Mouse (Mus musculus) neural tube, embryonic 14.5 days (tissue): Measurements from ENCODE around the gene Fcgr1. TPM values are rescaled to one million over a fixed set of nuclear protein-coding genes. Genes with fewer than 3 reads are reported as not detected.
"Not testable (repeated sequence)": the region's sequence is repeated elsewhere in the genome, so short reads cannot be mapped to it uniquely, and the experiment has no call there.

Experiments
- ATAC-seq: fragments of 200-750 bp; cut with Nextera tagmentation; 2 replicates; pipeline ENCODE4 v1.8.0; 2017; ENCODE audit warnings: low read depth, mild to moderate bottlenecking, moderate TSS enrichment, moderate library complexity
- H3K27ac ChIP-seq: fragments of 300-500 bp; sonication (generic); 2 replicates; pipeline ENCODE4 v1.5.1; 2014; ENCODE audit warnings: low read depth, mild to moderate bottlenecking, control low read depth, low read length, moderate library complexity, mixed read lengths
- H3K27me3 ChIP-seq: fragments of 300-500 bp; sonication (generic); 2 replicates; pipeline ENCODE4 v1.6.1; 2014; ENCODE audit warnings: low read length; ENCODE audit not compliant: control insufficient read depth, insufficient read depth
- H3K36me3 ChIP-seq: fragments of 300-500 bp; sonication (generic); 2 replicates; pipeline ENCODE4 v1.6.1; 2014; ENCODE audit warnings: low read length, mixed read lengths; ENCODE audit not compliant: control insufficient read depth, insufficient read depth
- H3K4me1 ChIP-seq: fragments of 300-500 bp; sonication (generic); 2 replicates; pipeline ENCODE4 v1.6.1; 2014; ENCODE audit warnings: low read length; ENCODE audit not compliant: control insufficient read depth, insufficient read depth
- H3K4me2 ChIP-seq: fragments of 300-500 bp; sonication (generic); 2 replicates; pipeline ENCODE4 v1.6.1; 2014; ENCODE audit warnings: mild to moderate bottlenecking, low read depth, low read length, control low read depth
- H3K4me3 ChIP-seq: fragments of 300-500 bp; sonication (generic); 2 replicates; pipeline ENCODE4 v1.5.1; 2014; ENCODE audit warnings: low read depth, low read length, control low read depth, mixed read lengths
- H3K9ac ChIP-seq: fragments of 300-500 bp; sonication (generic); replicated peaks from 2 replicates; pipeline ENCODE4 v1.6.1; 2014; ENCODE audit warnings: low read depth, mild to moderate bottlenecking, control low read depth, low read length, mixed read lengths
- H3K9me3 ChIP-seq: fragments of 300-500 bp; sonication (generic); 2 replicates; pipeline ENCODE4 v1.6.1; 2016; ENCODE audit warnings: low read length; ENCODE audit not compliant: control insufficient read depth
- WGBS: fragments of 180-500 bp; shearing (Covaris S2); extraction: QIAGEN DNeasy Blood & Tissue Kit; methylation state at CpG from one replicate; pipeline ENCODE4 v1.1.7; 2014; 5-methylcytosine and 5-hydroxymethylcytosine counted together
- polyA plus RNA-seq: library from polyadenylated mRNA; unstranded; fragments of >200 nt; fragmentation: Nextera tagmentation; extraction: Ambion mirVana; gene quantifications from 2 replicates; pipeline ENCODE4 v1.2.1, GENCODE M21; 2014

The Fcgr1 gene
- 0.37 and 1.7 TPM in 2 replicates for polyA plus RNA-seq

DNA sequence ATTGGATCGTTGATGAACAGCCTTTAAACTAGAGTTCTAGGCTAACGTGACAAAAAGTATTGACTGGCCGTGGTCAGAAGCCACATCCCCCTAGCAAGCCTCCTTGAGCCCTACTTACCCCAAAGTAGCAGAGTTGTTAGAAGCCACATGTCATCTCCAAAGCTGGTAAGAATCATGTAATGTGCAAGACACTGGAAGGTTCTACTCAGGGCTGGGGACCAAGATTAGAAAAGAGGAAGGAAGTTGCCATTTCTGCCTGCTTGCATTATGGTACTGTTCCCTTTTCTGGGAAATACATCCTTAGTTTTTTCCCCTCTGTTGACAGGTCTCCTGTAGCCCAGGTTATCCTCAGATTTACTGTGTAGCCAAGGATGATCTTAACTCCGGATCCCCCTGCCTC lies at the start of gene Fcgr1:
Gene Fcgr1 (minus strand): TSS at position 183 of the 400 bp plus-strand sequence.
- ATAC-seq, result no peak
- Histone ChIP-seq H3K9ac (no peak within 1 kb of the TSS), H3K4me1 (no peaks in the 10 kb centered on the region), H3K4me2 (no peak within 1 kb of the TSS), H3K27ac (no peak within 1 kb of the TSS), H3K4me3 (no peak within 1 kb of the TSS), H3K36me3 (no peaks in the 10 kb centered on the region), H3K27me3 (no peaks in the 10 kb centered on the region), H3K9me3 (no peaks in the 10 kb centered on the region)
- 81% methylated on average over 4 of the region's 4 CpGs for WGBS

DNA sequence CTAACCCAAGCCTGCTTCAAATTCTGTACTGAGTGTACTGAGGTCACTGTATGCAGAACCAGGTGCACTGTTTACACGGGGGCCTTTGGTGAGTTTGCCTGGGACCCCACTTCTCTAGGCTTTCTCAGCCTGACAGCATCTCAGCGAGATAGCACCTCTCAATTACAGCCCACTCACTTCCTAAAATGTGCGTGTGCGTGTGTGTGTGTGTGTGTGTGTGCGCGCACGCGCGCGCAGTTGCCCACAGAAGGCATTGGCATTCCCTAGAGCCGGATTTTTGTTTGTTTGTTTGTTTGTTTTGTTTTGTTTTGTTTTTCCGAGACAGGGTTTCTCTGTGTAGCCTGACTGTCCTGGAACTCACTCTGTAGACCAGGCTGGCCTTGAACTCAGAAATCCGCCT lies 48.9 kb upstream of the Fcgr1 start:
- WGBS, result 66% methylated on average over 12 of the region's 13 CpGs
- not testable (repeated sequence) for H3K4me1 ChIP-seq, H3K9ac ChIP-seq, H3K27ac ChIP-seq, H3K9me3 ChIP-seq, ATAC-seq, H3K36me3 ChIP-seq, H3K4me3 ChIP-seq, H3K4me2 ChIP-seq
- peaks cover 39% of the 10 kb centered on the region for H3K27me3 ChIP-seq

DNA sequence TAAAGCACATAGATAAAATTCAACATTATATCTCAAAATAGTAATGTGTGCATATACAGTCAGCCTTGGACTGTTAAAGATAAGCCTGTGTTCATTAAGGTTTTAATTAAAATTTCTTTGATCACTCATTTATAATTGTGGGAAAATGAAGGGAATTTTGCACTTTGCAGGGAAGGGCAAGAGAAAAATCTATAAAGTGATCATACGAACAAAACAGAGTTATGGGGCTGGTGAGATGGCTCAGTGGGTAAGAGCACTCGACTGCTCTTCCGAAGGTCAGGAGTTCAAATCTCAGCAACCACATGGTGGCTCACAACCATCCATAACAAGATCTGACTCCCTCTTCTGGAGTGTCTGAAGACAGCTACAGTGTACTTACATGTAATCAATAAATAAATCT lies 48.3 kb upstream of the Fcgr1 start:
- H3K4me1 ChIP-seq, H3K9ac ChIP-seq, ATAC-seq, H3K36me3 ChIP-seq, H3K4me3 ChIP-seq, H3K4me2 ChIP-seq, H3K27ac ChIP-seq, H3K9me3 ChIP-seq: not testable (repeated sequence)
- H3K27me3 ChIP-seq, result peaks cover 45% of the 10 kb centered on the region
- WGBS, result 52% methylated on average over 3 of the region's 3 CpGs

DNA sequence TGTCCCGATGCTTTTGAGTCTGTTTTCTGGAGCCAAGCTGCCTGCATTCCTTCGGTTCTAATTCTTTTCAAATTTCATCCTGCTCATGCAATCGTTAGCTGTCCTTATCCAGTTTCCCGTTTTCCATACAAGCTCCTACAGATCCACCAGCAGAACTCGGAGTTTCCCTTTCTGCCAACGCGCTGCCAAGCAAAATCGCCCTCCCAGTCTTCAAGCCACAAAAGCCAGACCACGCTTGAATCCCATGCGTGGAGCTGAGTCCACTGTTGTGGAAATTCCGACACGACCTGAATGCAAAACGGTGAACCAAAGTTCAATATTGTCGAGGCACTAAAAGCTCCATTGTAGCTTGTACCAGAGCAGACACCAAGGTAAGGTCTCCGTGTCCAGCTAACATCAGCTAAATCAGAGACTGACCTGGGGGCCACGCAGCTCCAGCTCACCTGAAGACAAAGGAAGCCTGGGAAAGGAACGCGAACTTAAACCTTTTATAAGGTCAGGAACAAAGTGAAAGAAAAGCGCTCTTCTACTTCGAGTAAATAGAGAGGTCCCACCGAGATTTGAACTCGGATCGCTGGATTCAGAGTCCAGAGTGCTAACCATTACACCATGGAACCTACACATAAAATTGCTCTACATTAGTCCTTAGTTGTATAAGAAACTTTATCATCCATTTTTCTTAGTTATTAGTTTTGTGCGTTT lies 47.0 kb upstream of the Fcgr1 start:
- H3K27ac ChIP-seq, result no peak overlapping the region
- H3K36me3 ChIP-seq, result no peaks in the 10 kb centered on the region
- no peaks in the 10 kb centered on the region for H3K9me3 ChIP-seq
- no peak overlapping the region for H3K9ac ChIP-seq
- H3K27me3 ChIP-seq, result peaks cover 56% of the 10 kb centered on the region
- no peak overlapping the region for H3K4me2 ChIP-seq
- WGBS, result 5% methylated on average over 24 of the region's 24 CpGs
- no peaks in the 10 kb centered on the region for H3K4me1 ChIP-seq
- no peak overlapping the region for H3K4me3 ChIP-seq
- ATAC-seq, result no peak

DNA sequence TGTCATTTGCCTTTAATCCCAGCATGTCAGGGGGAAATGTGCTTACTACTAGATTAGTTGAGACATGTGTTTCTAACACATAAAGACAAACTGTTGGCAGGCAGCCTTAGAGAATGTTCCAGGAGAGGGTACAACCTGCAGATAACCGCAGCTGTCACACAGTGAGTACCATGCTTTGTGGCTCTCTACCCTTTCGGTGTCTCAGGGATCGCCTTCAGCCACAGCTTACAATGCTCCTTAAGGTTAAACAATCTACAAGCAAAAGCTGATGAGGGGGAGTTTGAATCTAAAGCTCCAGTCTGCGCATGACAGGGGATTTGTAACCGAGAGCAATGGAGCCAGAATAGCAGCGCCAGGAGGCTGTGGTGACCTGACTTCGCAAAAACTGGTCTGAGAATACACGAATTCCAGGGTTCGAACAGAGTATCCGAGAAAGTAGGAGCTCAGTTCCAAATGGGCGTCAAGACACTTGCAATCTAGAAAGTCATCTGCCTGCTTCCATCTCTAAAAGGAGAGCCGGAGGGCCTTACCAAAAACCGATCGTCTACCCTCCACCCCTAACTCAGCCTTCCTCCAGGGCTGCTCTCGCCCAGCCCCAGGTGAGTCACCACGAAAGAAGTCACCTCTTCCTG lies 45.2 kb upstream of the Fcgr1 start:
- Histone ChIP-seq H3K27ac (no peak overlapping the region), H3K27me3 (peaks cover 55% of the 10 kb centered on the region), H3K4me3 (no peak overlapping the region), H3K4me2 (no peak overlapping the region), H3K36me3 (no peaks in the 10 kb centered on the region), H3K4me1 (no peaks in the 10 kb centered on the region), H3K9ac (no peak overlapping the region), H3K9me3 (no peaks in the 10 kb centered on the region)
- WGBS, result 44% methylated on average over 16 of the region's 16 CpGs
- ATAC-seq, result no peak

DNA sequence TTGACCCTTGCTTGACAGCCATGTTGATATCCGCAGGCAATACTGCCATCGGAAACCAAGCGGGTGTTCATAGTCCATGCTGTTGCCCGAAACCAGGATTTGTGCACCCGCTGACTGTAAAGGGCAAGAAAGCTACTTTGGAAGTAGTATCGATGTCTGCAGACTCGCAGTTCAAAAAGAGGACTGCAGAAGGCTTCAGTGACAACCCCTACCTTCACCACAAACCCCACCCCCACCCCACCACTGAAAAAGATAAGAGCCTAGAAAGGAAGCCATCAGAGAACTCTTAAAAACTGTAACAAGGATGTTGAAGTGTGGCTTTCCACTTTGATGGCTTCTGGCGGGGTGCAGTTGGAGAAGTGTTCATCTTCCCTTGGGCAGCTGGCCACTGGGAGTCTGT lies 44.3 kb upstream of the Fcgr1 start:
- WGBS, result 97% methylated on average over 8 of the region's 8 CpGs
- no peak for ATAC-seq

DNA sequence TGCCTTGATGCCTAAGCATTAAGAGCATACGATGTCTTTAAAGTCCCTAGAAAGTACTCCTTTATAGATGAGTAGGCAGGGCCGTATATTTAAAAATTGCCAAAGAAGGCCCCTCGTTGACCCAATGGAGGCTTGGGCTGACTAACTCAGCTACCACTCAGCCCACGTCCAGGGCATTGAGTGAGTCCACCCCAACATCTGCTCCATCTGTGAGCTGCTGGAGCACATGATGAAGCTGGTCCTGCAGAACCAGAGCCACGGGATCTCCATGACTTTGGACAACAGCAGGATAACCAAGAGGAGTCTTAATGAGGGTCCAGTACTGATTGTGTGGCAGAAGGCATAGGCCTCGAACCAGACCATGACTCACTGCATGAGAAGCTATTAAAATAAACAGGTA lies 43.5 kb upstream of the Fcgr1 start:
- H3K9ac ChIP-seq, result no peak overlapping the region
- H3K4me1 ChIP-seq, result no peaks in the 10 kb centered on the region
- H3K9me3 ChIP-seq, result no peaks in the 10 kb centered on the region
- H3K27me3 ChIP-seq, result peaks cover 69% of the 10 kb centered on the region
- WGBS, result 91% methylated on average over 6 of the region's 6 CpGs
- H3K4me3 ChIP-seq, result no peak overlapping the region
- no peaks in the 10 kb centered on the region for H3K36me3 ChIP-seq
- H3K4me2 ChIP-seq, result no peak overlapping the region
- ATAC-seq, result no peak
- H3K27ac ChIP-seq, result no peak overlapping the region

More for the DNA sequence above, 44.3 kb upstream of the Fcgr1 start:
- Histone ChIP-seq H3K4me1 (no peaks in the 10 kb centered on the region), H3K27me3 (peaks cover 63% of the 10 kb centered on the region), H3K36me3 (no peaks in the 10 kb centered on the region), H3K9me3 (no peaks in the 10 kb centered on the region), H3K4me2 (no peak overlapping the region), H3K27ac (no peak overlapping the region), H3K4me3 (no peak overlapping the region), H3K9ac (no peak overlapping the region)

DNA sequence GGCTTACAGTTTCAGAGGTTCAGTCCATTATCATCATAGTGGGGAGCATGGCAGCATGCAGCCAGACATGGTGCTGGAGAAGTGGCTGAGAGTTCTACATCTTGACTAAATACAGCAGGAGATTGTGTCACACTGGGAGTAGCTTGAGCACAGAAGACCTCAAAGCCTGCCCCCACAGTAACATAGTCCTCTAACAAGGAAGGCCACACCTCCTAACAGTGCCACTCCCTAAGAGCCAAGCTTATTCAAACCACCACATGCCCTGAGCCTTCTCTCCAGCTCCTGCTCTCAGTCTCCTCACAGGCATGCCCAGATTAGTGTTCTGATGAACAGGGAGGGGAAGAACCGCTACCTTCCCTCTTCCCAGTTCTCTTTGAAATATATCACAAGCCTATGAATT lies 42.9 kb upstream of the Fcgr1 start:
- no peaks in the 10 kb centered on the region for H3K9me3 ChIP-seq
- H3K27ac ChIP-seq, result no peak overlapping the region
- H3K4me2 ChIP-seq, result no peak overlapping the region
- 86% methylated on average over 1 of the region's 1 CpGs for WGBS
- H3K9ac ChIP-seq, result no peak overlapping the region
- peaks cover 73% of the 10 kb centered on the region for H3K27me3 ChIP-seq
- H3K4me3 ChIP-seq, result no peak overlapping the region
- H3K4me1 ChIP-seq, result no peaks in the 10 kb centered on the region
- H3K36me3 ChIP-seq, result no peaks in the 10 kb centered on the region
- ATAC-seq, result no peak

DNA sequence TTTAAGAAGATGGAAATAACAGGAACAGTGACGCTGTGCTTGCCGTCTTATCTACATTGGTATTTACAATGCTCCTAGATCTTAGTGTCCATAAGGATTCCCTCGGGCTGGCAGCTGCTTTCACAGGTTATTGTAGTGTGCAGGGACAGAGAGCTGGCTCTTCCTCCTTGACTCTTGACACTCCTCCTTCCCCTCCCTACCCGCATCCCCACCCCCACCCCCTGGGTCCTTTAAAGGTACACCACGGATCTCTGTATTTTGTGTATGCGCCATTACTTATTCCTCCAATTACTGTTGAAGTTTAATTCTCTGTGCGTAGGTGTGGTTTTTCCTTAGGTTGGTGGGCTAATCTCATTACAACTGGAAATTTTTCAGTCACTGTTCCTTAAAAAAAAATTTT lies 41.8 kb upstream of the Fcgr1 start:
- WGBS, result 21% methylated on average over 7 of the region's 7 CpGs
- Histone ChIP-seq H3K4me1 (no peaks in the 10 kb centered on the region), H3K36me3 (no peaks in the 10 kb centered on the region), H3K4me2 (no peak overlapping the region), H3K27me3 (peaks cover 71% of the 10 kb centered on the region), H3K9me3 (no peaks in the 10 kb centered on the region), H3K9ac (no peak overlapping the region), H3K4me3 (no peak overlapping the region), H3K27ac (no peak overlapping the region)
- ATAC-seq, result no peak
